In the genomic region with DNA sequence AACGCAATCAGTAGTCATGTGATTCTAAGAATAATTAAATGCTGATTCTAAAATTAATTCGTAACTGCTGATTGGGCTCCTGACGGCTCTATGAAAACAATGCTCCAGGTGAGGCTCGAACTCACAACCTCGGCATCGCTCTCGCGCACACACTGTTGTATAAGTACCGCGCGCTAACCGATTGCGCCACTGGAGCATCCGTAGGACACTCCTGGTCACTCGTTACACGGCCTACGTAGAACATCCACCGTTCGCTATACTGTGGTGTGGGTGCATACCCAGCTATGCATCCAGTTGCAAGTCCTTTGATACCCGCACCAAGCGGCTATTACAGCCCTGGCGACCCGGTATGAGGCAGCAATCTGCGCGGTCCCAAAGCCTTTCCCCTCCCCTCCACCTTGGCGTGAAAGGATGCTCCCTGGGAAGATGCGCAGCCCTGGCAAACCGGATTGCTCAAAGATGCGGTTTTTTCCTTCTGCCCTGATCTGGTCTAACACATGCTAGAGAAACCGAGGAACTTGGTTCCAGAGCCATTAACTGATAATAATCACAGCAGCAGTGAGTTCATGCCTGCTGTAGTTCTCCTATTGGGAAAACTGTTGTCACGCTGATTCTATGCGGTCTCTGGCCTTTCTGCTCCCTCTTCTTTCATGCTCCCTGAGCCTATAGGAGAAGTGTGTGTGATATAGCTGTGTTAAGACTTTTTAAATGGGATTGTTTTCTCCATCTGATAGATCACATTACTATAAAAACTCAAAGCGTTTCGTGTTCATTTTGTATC, we compare ENCODE assay signal across 7 mouse cellular contexts. TPM values are rescaled to one million over a fixed set of nuclear protein-coding genes. Genes with fewer than 3 reads are reported as not detected.
DNase-seq lines count a peak whose midpoint lies in the region; ATAC-seq and TF ChIP-seq lines count a peak whose summit lies in the region.

No protein-coding gene starts in this region.

- TF ChIP-seq EP300 in lung, postnatal 0 days (IDR thresholded peaks at IDR 0.05) = no peak

- no peaks in the 10 kb centered on the region for H3K36me3 ChIP-seq in lung, postnatal 0 days (ENCODE audit: insufficient read depth, low read length)

- ATAC-seq in lung, postnatal 0 days = no peak

- 4% methylated on average over 34 of the region's 34 CpGs for WGBS in lung, postnatal 0 days

- peak overlapping the region; percentile 12; the same call in 1 of the 2 replicates for H3K4me3 ChIP-seq in lung, postnatal 0 days (ENCODE audit: low read depth, low read length)
- H3K4me3 ChIP-seq in embryonic fibroblast, embryonic 13.5 days (ENCODE audit: insufficient read depth, low read length) = peak overlapping the region; percentile 73
- H3K4me3 ChIP-seq in layer of hippocampus, adult 2 months = peak overlapping the region; percentile 52

- TF ChIP-seq POLR2A in embryonic fibroblast, embryonic 13.5 days (IDR thresholded peaks at IDR 0.05; ENCODE audit: low read depth, low read length) = no peak

- 0 out of 2 replicates have a peak, but pooled peaks cover 4% of the 10 kb centered on the region for H3K27me3 ChIP-seq in lung, postnatal 0 days (replicated peaks; ENCODE audit: insufficient read depth, low read length)

- H3K9me3 ChIP-seq in lung, postnatal 0 days (ENCODE audit: low read length) = no peaks in the 10 kb centered on the region

- H3K4me2 ChIP-seq in lung, postnatal 0 days (replicated peaks; ENCODE audit: low read depth, low read length) = peak overlapping the region; percentile 19; the same call in 1 of the 2 replicates

- TF ChIP-seq CTCF in lung, postnatal 0 days (IDR thresholded peaks at IDR 0.05) = no peak
- no peak for TF ChIP-seq CTCF in embryonic fibroblast, embryonic 13.5 days (IDR thresholded peaks at IDR 0.05; ENCODE audit: borderline replicate concordance, insufficient read depth, low read length)
- no peak for TF ChIP-seq CTCF in layer of hippocampus, adult 2 months (conservative IDR thresholded peaks at IDR 0.05)

- no peak overlapping the region for H3K27ac ChIP-seq in lung, postnatal 0 days (ENCODE audit: low read length)
- no peak overlapping the region for H3K27ac ChIP-seq in embryonic fibroblast, embryonic 13.5 days (ENCODE audit: insufficient read depth, low read length)
- peak overlapping the region; percentile 75 for H3K27ac ChIP-seq in layer of hippocampus, adult 2 months

- DNase-seq in lung, postnatal 0 days (ENCODE audit: low spot score) = no peak
- no peak for DNase-seq in lung, postnatal 25 days (ENCODE audit: low spot score)
- peak; percentile 50 to 56 for DNase-seq in layer of hippocampus, adult 2 months (ENCODE audit: low spot score in 2 of 2)
- peak; percentile 73 for DNase-seq in mesoderm, embryonic 11.5 days (ENCODE audit: low read depth, low spot score)
- DNase-seq in yolk sac, embryonic 10.5 days (ENCODE audit: low spot score) = peak; percentile 87
- DNase-seq in spleen, postnatal 10 days (ENCODE audit: low spot score in 2 of 2) = no peak

- no peaks in the 10 kb centered on the region for H3K4me1 ChIP-seq in lung, postnatal 0 days (ENCODE audit: insufficient read depth, low read depth, low read length)
- H3K4me1 ChIP-seq in embryonic fibroblast, embryonic 13.5 days (ENCODE audit: control insufficient read depth, insufficient read depth, low read length) = no peaks in the 10 kb centered on the region

- no peak overlapping the region for H3K9ac ChIP-seq in lung, postnatal 0 days (replicated peaks; ENCODE audit: low read depth)

RNA-seq across cellular contexts. Expression of gene Vmn1r223, which starts 23.6 kb away (rescaled TPM):
- not detected in 2 replicates for polyA plus RNA-seq in lung, postnatal 0 days (2015; fragmentation: Nextera tagmentation; extraction: Ambion mirVana)
- polyA plus RNA-seq in embryonic fibroblast, embryonic 13.5 days (2011; ENCODE audit: insufficient read length, low read depth, missing spikeins) = not detected in 2 replicates
- total RNA-seq in layer of hippocampus, adult 2 months (2021) = not detected

RNA-seq across cellular contexts. Expression of gene Vmn1r222, which starts 34.8 kb away (rescaled TPM):
- not detected in 2 replicates for polyA plus RNA-seq in lung, postnatal 0 days (2015; fragmentation: Nextera tagmentation; extraction: Ambion mirVana)
- not detected in 2 replicates for polyA plus RNA-seq in embryonic fibroblast, embryonic 13.5 days (2011; ENCODE audit: insufficient read length, low read depth, missing spikeins)
- total RNA-seq in layer of hippocampus, adult 2 months (2021) = not detected

RNA-seq across cellular contexts. Expression of gene Vmn1r221, which starts 56.6 kb away (rescaled TPM):
- not detected in 2 replicates for polyA plus RNA-seq in lung, postnatal 0 days (2015; fragmentation: Nextera tagmentation; extraction: Ambion mirVana)
- not detected in 2 replicates for polyA plus RNA-seq in embryonic fibroblast, embryonic 13.5 days (2011; ENCODE audit: insufficient read length, low read depth, missing spikeins)
- total RNA-seq in layer of hippocampus, adult 2 months (2021) = not detected

Comparison
In these comparisons a context has a peak if more than half of its experiments do, and no peak if none do; other contexts are left out.
1. DNase-seq: peak in layer of hippocampus, adult 2 months (2 of 2), mesoderm, embryonic 11.5 days (single experiment) and yolk sac, embryonic 10.5 days (single experiment); none in lung, postnatal 0 days (single experiment), lung, postnatal 25 days (single experiment) and spleen, postnatal 10 days (0 of 2).
2. H3K4me3 ChIP-seq: peak in every context shown above with its lines; median percentile 73 in embryonic fibroblast, embryonic 13.5 days; 52 in layer of hippocampus, adult 2 months; 12 in lung, postnatal 0 days.